Mouse (Mus musculus) adrenal gland, adult 2 months (tissue): ENCODE data around the gene Isoc2b. TPM values are rescaled to one million over a fixed set of nuclear protein-coding genes. Genes with fewer than 3 reads are reported as not detected.
"Not testable (repeated sequence)": the region's sequence is repeated elsewhere in the genome, so short reads cannot be mapped to it uniquely, and the experiment has no call there.

ENCODE experiments used
- DNase-seq: peaks from one replicate; pipeline ENCODE4 v3.0.0; 2021
- polyA plus RNA-seq: library from polyadenylated mRNA; depleted of rRNA; stranded (reverse); fragments of >200 nt; gene quantifications from 2 replicates; pipeline ENCODE4 v1.2.3, GENCODE M21; 2012
- total RNA-seq, 2 experiments: library from RNA; stranded (reverse); gene quantifications; 2 replicates each; pipeline ENCODE4 v1.2.3; 2021

Gene Isoc2b
- total and polyA plus RNA-seq, 3 experiments: 10.9 to 78.2 (median 23.8) TPM

DNA sequence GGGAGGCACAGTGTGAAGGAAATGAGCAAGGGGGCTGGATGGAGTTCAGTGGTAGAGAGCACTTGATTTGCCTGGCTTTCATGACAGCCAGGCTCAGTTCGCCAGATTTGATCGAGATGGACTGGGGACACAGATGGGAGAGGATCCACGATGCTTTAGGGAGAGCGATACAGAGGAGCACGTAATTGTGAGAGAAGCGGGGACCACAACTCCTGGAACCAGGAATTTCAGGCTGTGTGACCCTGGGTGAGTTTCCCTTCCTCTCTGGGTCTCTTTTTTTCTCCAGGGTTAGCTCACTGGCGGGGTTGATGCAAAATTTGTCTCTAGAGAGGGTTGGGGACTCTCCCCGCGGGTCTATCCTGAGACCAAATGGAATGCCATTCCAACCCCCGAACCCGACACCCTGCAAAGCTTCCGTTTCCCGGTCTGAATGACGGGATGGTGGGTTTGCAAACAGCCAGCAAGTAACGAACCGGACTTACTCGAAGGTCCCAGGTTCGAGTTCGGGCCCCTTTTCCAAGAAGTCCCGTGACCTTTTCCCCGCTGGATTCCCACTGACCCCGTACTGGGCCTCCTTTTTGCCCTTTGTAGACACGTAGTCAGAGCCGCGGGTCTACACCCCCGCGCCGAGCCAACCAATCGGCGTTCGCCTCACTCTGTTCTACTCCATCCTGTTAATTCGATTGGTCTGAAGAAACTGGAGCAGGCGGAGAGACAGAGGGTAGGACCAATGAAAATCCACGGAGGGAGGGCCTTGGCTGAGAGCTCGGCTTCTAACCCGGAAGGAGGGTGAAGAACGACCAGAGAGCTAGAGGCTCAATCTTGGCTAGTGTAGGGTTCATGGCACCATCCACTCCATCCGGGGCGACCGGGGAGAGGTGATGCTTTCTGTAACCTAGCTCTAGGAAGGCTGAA is 4.2 kb downstream of the Isoc2b start:
- DNase-seq: peak; percentile 99

GRCm38 (mm10) chr7:4865090-4865489 is 5.0 kb downstream of the Isoc2b start:
- peak; percentile 65 for DNase-seq

- peak; percentile 65 for DNase-seq
Observed at GRCm38 (mm10) chr7:4864130-4864845, 5.8 kb downstream of the Isoc2b start.

DNA sequence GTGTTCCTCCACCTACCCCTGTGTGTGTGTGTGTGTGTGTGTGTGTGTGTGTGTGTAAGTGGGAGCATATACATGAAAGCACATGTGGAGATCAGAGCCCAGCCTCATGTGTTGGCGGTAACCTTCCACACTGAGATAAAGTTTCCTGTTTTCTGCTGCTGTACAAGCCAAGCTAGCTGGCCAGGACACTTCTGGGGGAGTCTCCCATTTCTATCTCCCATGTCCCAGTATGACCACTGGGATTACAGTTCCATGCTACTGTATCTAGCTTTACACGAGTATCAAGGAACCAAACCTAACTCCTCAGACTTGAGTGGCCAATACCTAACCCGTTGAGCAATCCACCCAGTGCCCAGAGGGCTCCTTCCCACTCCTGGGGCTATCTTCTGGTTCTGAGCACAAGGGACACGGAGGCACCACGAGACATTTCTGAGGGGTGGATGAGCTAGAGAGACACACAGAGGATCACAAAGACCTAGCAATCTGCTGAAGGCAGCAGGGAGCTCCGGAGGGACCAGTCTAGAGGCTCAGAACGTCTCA is 6.4 kb downstream of the Isoc2b start:
- DNase-seq: peak; percentile 33

GRCm38 (mm10) chr7:4863041-4863440 is 7.0 kb downstream of the Isoc2b start:
- peak; percentile 92 for DNase-seq

DNA sequence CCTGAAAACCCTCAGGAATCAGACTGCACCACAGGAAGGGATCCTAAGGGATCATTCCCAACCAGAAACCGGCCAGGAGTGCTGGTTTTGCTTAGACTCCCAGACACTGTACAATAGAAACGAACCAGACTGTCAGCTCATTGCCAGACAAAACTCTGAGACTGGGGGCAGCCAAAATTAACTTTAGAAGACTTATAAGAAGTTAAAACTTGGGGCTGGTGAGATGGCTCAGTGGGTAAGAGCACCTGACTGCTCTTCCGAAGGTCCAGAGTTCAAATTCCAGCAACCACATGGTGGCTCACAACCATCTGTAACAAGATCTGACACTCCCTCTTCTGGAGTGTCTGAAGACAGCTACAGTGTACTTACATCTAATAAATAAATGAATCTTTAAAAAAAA is 9.1 kb downstream of the Isoc2b start:
- not testable (repeated sequence) for DNase-seq

DNA sequence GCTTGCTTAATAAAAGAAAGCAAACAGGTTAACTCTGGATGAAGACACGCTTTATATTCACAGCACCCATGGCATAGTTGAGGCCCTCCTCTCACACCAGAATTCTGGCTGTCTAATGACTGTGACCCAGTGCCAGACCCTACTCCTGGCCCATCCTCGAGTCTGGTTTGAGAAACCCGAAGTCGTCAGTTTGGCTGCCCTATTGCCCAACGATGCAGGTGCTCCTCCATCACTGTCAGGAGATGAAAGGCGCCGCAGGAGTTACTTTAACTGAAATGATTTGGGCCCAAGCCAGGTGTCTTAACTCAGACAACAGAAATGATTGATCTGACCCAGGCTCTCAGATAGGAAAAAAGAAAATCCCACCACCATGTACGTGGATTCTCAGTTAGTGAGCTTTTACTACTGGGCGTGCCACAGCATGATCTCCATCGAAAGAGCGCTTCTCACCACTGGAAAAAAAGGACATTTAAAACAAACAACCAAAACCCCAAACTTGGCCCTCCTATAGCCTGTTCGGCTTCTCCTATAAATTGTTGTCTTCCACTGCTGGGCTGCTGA is 10.6 kb downstream of the Isoc2b start:
- DNase-seq: no peak

DNA sequence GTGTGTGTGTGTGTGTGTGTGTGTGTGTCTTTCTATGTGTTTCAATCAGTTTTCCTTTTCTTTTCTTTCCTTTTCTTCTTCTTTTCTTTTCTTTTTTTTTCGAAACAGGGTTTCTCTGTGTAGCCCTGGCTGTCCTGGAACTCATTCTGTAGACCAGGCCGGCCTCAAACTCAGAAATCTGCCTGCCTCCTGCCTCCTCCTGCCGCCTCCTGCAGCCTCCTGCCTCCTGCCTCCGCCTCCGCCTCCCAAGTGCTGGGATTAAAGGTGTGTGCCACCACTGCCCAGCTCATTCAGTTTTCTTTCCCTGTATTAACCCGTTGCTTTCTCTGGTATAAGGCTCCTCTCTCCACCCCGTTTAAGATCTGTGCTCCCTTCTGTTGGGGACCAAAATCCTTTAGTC is 12.7 kb downstream of the Isoc2b start:
- DNase-seq: no peak

- DNase-seq: no peak
Observed at GRCm38 (mm10) chr7:4856508-4856907, 13.6 kb downstream of the Isoc2b start.

- no peak for DNase-seq
Observed at GRCm38 (mm10) chr7:4853613-4854012, 16.4 kb downstream of the Isoc2b start.

- no peak for DNase-seq
Observed at GRCm38 (mm10) chr7:4851315-4851688, 18.8 kb downstream of the Isoc2b start.

DNA sequence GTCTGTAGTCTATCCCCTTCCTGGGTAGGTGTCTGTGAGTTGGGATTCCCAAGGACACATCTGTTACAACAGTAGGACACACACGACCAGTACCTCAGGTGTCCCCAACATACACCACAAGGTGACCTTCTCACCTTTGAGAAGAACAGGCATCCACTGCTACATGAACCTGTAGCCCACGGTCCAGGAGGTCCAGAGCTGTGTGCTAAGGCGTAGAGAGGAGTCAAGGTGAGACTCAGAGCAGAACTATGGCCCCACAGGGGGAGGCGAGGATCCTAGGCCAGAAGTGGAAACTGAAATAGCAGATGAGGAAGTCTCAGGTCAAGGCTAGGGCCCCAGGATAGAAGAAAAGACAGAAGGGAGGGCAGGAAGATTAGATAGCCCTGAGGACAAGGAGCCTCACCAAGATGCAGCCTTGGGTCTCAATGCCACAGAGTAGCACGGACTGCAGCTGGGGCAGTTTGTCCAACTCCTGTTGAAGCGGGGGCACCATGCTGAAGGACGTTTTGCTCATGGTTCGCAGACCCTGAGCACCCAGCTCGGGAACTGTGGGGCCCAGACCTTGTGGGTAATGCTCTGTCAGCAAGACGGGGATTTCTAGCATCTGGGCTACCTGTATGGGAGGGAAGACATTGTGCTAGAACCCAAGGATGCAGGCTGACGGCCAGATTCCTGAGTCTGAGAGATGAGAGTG is 19.3 kb downstream of the Isoc2b start:
- no peak for DNase-seq

- DNase-seq: no peak
Observed at GRCm38 (mm10) chr7:4849372-4849771, 20.7 kb downstream of the Isoc2b start.

- DNase-seq: peak; percentile 56
Observed at GRCm38 (mm10) chr7:4844917-4845309, 25.1 kb downstream of the Isoc2b start.

GRCm38 (mm10) chr7:4844245-4844916 is 25.7 kb downstream of the Isoc2b start, which contains the start of gene Shisa7:
Shisa7 (minus strand) TSS chr7:4844696.
- DNase-seq: no peak

- no peak for DNase-seq
Observed at GRCm38 (mm10) chr7:4843604-4844244, 26.3 kb downstream of the Isoc2b start.

DNA sequence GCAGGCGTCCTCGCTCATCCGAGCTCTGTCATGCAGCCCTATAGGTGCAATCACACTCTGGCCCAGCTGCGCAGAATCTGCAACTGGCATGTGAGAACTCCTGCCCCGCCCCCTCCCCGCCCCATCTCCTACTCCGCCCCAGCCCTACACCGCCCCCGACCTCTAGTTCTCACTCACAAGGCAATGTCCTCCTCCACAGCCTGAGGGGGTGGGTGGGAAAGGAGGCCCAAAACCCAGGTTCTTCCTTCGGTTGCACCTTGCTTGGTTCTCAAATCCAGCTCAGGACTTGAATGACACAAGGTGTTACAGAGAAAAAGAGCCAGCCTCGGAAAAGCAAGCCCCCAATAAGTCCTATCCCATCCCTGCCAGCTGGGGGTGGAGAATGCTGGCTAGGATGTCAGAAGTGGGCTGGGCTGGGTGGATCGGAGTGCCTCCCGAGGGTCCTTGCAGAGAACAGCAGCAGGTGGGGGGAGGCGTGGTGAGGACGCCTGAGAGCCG is 27.4 kb downstream of the Isoc2b start:
- DNase-seq: no peak

DNA sequence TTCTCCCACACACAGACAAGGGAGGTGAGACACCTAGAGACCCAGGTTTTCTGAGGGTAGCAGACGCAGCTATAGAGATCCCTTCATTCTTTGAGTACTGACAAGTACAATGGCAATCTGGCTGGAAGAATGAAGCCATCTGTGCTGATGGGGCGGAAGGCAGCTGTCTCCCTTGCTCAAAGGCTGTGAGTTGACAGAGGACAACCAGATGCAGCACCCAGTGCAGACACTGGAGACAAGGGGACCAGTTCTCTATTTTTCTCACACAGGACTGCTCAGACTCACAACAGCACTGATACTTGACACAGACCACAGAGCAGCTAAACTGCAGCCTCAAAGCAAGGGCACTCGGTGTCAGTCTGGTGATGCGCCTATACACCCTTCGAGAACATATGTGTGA is 28.0 kb downstream of the Isoc2b start:
- DNase-seq: no peak

DNA sequence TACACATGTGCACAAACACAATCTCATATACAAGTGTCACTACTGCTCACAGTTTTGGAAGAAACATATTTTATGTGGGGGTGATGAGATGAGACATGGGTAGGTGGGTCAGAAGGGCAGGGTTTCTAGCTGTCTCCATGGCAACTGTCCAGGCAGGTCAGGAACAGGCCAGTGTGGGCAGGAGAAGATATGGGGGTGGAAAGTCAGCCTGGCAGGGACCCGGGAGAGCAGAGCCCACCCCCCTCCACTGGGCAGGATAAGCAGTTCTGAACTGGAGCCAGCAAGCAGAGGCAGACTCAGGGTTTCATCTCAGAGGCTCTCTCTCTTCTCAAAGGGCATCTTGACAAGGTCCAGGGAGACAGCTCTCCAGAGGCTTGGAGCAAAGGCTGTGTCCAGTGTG is 32.4 kb downstream of the Isoc2b start:
- DNase-seq: no peak

DNA sequence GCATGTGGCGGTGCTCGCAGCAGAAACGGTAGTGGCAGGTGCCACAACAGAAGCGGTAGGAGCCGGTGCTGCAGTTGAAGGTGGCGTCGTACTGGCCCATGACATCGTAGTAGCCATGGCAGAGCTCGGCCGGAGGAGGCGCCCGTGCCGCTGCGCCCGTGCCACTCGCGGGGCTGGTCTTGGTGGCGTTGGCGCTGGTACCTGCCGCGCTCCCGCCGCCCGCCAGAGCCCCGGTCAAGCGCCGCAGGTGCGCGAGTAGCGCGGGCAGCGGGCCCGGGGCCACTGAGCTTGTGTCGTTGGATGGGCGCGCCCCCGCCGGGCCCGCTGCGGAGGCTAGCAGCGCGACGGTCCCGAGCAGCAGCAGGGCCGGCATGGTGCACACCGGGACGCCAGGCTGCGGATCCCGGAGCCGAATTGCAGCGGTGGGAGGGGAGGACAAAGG is 33.7 kb downstream of the Isoc2b start:
- peak; percentile 83 for DNase-seq
